ENCODE assay signal across 11 mouse cellular contexts in genomic region chr3:57998121-57999102, GRCm38 (mm10).
A peak's percentile ranks its signal among the peaks of the same experiment; 100 is the strongest.
DNase-seq lines count a peak whose midpoint lies in the region; ATAC-seq lines count a peak whose summit lies in the region.
"Had no signal": no experiment of that assay in that cellular context is flagged by ENCODE, and none has a peak within 500 bp of the region (broad histone marks: within the 10 kb centered on the region; RNA-seq: fewer than 3 reads in every experiment).

No protein-coding gene starts in this region.

- intact Hi-C loops in heart, postnatal 36 days (cut with DNase I): no loop called here

- no peak for DNase-seq in frontal cortex, postnatal 10 days (ENCODE audit: low spot score in 2 of 2)
- DNase-seq in right cerebral cortex, adult 2 months (ENCODE audit: low spot score in 2 of 2): peak; percentile 52 to 61
- no peak for DNase-seq in right cerebral cortex, postnatal 14 days
- DNase-seq in left cerebral cortex, adult 9 months (ENCODE audit: low spot score in 2 of 2): peak; percentile 43 to 65
- DNase-seq in retina, embryonic 14.5 days (ENCODE audit: low spot score): no peak
- no peak for DNase-seq in heart, postnatal 36 days
- DNase-seq in cerebellum, adult 9-10 months: no peak
- DNase-seq: gastrocnemius, postnatal 36 days; kidney, adult 11 months; kidney, postnatal 36 days had no signal

- ATAC-seq in frontal cortex, adult (ENCODE audit: low TSS enrichment): peak; percentile 98

Comparison
In these comparisons a context has a peak if more than half of its experiments do, and no peak if none do; other contexts are left out.
1. DNase-seq: peak in right cerebral cortex, adult 2 months (2 of 2) and left cerebral cortex, adult 9 months (2 of 2); none in frontal cortex, postnatal 10 days (0 of 2), right cerebral cortex, postnatal 14 days (single experiment), retina, embryonic 14.5 days (single experiment), heart, postnatal 36 days (0 of 2) and cerebellum, adult 9-10 months (single experiment).